Mouse (Mus musculus) liver, embryonic 14.5 days (tissue): ENCODE results near the gene Nrip1.

Source experiments
- CTCF ChIP-seq: IDR thresholded peaks from 2 replicates; pipeline ENCODE4 v1.5.1; 2016; ENCODE audit warnings: antibody characterized with exemption, low read depth, control low read depth
- EP300 ChIP-seq: IDR thresholded peaks from 2 replicates; pipeline ENCODE4 v1.6.1; 2016; ENCODE audit warnings: antibody characterized with exemption, low read depth

GRCm38 (mm10) chr16:76299511-76299910 lies 74.1 kb downstream of the Nrip1 start:
- TF ChIP-seq CTCF (no peak), EP300 (no peak)
